Mouse (Mus musculus) heart, adult 2 months (tissue): ENCODE measurements around the gene Tk1. TPM values are rescaled to one million over a fixed set of nuclear protein-coding genes. Genes with fewer than 3 reads are reported as not detected.

Experiments
- DNase-seq, 2 experiments: peaks; one replicate each; pipeline ENCODE4 v3.0.0; 2021
- H3K27ac ChIP-seq: fragments of 200-600 bp; 2 replicates; pipeline ENCODE4 v1.8.1; 2022
- H3K27me3 ChIP-seq: fragments of 200-500 bp; 2 replicates; pipeline ENCODE4 v1.6.1; 2012; ENCODE audit warnings: mild to moderate bottlenecking, low read length, inconsistent platforms, mixed read lengths; ENCODE audit not compliant: control insufficient read depth, insufficient read depth
- H3K36me3 ChIP-seq: fragments of 200-500 bp; 2 replicates; pipeline ENCODE4 v1.6.1; 2012; ENCODE audit warnings: low read length, inconsistent platforms; ENCODE audit not compliant: control insufficient read depth, insufficient read depth
- H3K4me1 ChIP-seq: fragments of 200-500 bp; 2 replicates; pipeline ENCODE4 v1.6.1; 2011; ENCODE audit warnings: low read length; ENCODE audit not compliant: control insufficient read depth, insufficient read depth
- H3K4me3 ChIP-seq: fragments of 200-600 bp; 2 replicates; pipeline ENCODE4 v1.8.1; 2022
- H3K79me2 ChIP-seq: fragments of 200-500 bp; replicated peaks from 2 replicates; pipeline ENCODE4 v1.6.1; 2012; ENCODE audit warnings: mild to moderate bottlenecking, inconsistent platforms, low read length, moderate library complexity, mixed read lengths; ENCODE audit not compliant: control insufficient read depth, insufficient read depth
- H3K9ac ChIP-seq: fragments of 200-500 bp; 2 replicates; pipeline ENCODE4 v1.6.1; 2012; ENCODE audit warnings: low read depth, mild to moderate bottlenecking, control low read depth, inconsistent platforms, low read length, mixed read lengths
- CTCF ChIP-seq: fragments of 200-600 bp; IDR thresholded peaks from 2 replicates; pipeline ENCODE4 v1.8.1; 2022; ENCODE audit warnings: antibody characterized with exemption, mild to moderate bottlenecking, moderate library complexity
- EP300 ChIP-seq: fragments of 200-500 bp; IDR thresholded peaks from 2 replicates; pipeline ENCODE4 v1.6.1; 2011; ENCODE audit warnings: low read depth, low read length, control low read depth; ENCODE audit not compliant: insufficient read depth
- POLR2A ChIP-seq: fragments of 200-500 bp; IDR thresholded peaks from 2 replicates; pipeline ENCODE4 v1.6.1; 2011; ENCODE audit warnings: mild to moderate bottlenecking, low read depth, low read length, control low read depth; ENCODE audit not compliant: insufficient read depth
- WGBS: fragments of 180-500 bp; shearing (Covaris S2); methylation state at CpG from one replicate; pipeline ENCODE4 v1.1.7; 2018; 5-methylcytosine and 5-hydroxymethylcytosine counted together
- intact Hi-C: fragments of 180-260 bp; cut with DNase I; formaldehyde crosslinking; loops from one replicate; pipeline ENCODE4 v1.15.1; 2025
- polyA plus RNA-seq: library from polyadenylated mRNA; depleted of rRNA; stranded (reverse); fragments of >200 nt; gene quantifications from 2 replicates; pipeline ENCODE4 v1.2.3, GENCODE M21; 2012; rRNA removed
- total RNA-seq, 2 experiments: library from RNA; stranded (reverse); gene quantifications; 2 replicates each; pipeline ENCODE4 v1.2.3; 2021

Tk1 gene
- total and polyA plus RNA-seq, 3 experiments = 1.9 to 3.0 (median 2.0) TPM

DNA sequence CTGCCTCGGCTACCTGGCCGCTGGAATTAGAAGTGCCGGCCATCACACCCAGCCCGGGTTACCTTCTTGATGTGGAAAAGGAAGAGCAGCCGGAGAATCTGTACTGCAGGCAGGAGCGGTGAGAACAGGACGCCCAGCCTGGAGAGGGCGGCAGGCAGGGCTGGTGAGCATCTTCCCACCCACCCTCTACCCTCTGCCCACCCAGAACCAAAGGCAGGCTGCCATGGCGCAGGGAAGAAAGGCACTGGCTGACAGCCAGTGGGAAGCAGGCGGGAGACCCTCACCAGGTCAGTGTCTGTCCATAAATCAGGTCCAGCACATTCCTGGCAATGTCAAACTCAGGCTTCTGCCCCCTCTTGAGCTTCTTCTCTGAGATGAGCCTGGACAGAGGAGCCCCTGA is 55.5 kb downstream of the Tk1 start:
- WGBS = 92% methylated on average over 10 of the region's 10 CpGs
- no peak for DNase-seq
- intact Hi-C loops = no loop called here
- Histone ChIP-seq H3K4me1 (no peaks in the 10 kb centered on the region), H3K9ac (no peak overlapping the region), H3K27ac (no peak overlapping the region), H3K36me3 (no peaks in the 10 kb centered on the region), H3K79me2 (no peaks in the 10 kb centered on the region), H3K27me3 (no peaks in the 10 kb centered on the region), H3K4me3 (no peak overlapping the region)
- no peak for TF ChIP-seq POLR2A
- TF ChIP-seq CTCF = no peak
- TF ChIP-seq EP300 = no peak

DNA sequence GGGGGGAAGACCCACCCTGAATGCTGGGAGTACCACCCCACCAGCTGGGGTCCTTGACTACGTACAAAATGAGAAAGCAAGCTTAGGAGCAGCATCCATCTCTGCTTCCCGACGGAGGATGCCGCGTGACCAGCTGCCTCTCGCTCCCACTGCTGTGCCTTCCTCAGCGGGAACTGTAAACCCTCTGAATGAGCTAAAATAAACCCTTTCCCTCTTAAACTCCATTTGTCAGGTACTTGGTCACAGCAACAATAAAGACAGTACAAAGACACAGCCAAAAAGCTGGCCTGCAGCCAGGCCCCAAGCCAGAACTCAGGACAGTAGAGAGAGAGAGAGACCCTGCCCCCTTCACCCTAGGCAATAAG is 56.2 kb downstream of the Tk1 start:
- no peak overlapping the region for H3K27ac ChIP-seq
- no peak overlapping the region for H3K9ac ChIP-seq
- H3K79me2 ChIP-seq = no peaks in the 10 kb centered on the region
- intact Hi-C loops = no loop called here
- no peaks in the 10 kb centered on the region for H3K27me3 ChIP-seq
- no peak overlapping the region for H3K4me3 ChIP-seq
- H3K4me1 ChIP-seq = no peaks in the 10 kb centered on the region
- DNase-seq = no peak
- 90% methylated on average over 7 of the region's 7 CpGs for WGBS
- TF ChIP-seq CTCF = no peak
- no peak for TF ChIP-seq POLR2A
- no peak for TF ChIP-seq EP300
- H3K36me3 ChIP-seq = no peaks in the 10 kb centered on the region

DNA sequence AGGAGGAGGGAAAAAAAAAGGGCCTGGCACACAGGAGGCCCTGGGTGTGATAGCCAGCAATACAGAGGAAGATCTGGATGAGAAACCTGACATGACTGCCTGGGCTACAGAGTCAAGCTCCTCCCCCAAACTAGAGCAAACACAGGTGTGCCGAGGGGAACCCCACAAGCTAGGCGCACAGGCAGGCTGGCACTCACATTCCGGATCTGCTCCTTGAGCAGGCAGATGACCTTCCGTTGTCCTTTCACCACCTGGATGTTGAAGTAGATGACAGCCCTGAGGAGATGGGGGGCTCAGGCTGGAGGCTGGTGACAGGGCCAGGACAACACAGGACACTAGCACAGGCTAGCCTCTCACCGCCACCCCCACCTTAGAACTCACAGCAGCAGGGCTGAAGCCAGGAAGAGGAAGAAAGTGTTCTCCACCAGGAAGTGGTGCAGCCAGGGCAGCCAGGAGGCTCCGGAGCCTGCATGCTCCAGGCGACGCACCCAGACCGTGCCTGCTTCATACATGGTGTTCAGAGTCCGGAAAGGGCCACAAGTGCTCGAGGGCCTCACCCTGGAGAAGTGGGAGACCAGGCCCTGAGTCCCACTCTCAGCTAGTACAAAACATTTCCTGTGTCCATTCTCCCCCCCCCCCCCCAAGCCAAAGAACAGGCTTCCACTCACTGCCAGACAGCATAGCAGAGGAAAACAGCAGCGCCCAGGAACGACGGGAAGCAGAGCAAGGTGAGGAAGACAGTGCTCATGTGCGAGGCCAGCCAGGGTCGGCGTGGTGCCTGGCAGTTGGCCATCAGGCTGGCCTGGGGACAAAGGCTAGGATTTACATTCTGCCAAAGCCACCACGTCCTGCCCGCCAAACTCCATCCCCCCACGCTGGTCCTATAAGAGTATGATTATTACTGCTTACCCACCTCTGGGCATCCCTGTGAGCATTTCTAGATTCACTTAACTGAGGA is 56.9 kb downstream of the Tk1 start:
- Histone ChIP-seq H3K79me2 (no peaks in the 10 kb centered on the region), H3K27me3 (no peaks in the 10 kb centered on the region), H3K4me1 (no peaks in the 10 kb centered on the region), H3K9ac (no peak overlapping the region), H3K27ac (no peak overlapping the region), H3K36me3 (no peaks in the 10 kb centered on the region), H3K4me3 (no peak overlapping the region)
- TF ChIP-seq CTCF (no peak), EP300 (no peak), POLR2A (no peak)
- intact Hi-C loops = no loop called here
- DNase-seq = no peak
- WGBS = 57% methylated on average over 20 of the region's 20 CpGs

DNA sequence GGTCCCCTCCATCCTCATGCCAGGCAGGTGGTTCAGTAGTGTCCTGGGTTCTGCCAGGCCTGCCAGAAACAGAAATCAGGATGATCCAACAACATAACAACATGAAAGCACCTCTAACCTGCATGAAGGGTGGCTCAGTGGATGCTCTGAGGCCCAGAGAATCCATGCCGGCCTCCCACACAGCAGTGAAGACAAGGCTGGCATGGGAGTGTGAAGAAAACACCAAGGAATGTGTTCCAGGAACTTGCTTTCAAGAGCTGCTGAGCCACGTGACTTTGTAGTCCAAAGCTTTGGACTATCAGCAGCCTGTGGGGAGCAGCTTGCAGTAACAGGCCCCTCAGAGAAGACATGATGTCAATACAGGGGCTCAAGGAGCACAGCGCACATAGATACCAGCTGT is 59.6 kb downstream of the Tk1 start:
- H3K4me3 ChIP-seq = no peak overlapping the region
- intact Hi-C loops = no loop called here
- no peaks in the 10 kb centered on the region for H3K36me3 ChIP-seq
- no peaks in the 10 kb centered on the region for H3K4me1 ChIP-seq
- H3K27me3 ChIP-seq = no peaks in the 10 kb centered on the region
- TF ChIP-seq POLR2A (no peak), CTCF (no peak), EP300 (no peak)
- WGBS = 75% methylated on average over 3 of the region's 3 CpGs
- H3K27ac ChIP-seq = no peak overlapping the region
- no peak overlapping the region for H3K9ac ChIP-seq
- no peaks in the 10 kb centered on the region for H3K79me2 ChIP-seq
- DNase-seq = no peak

Other genes starting within 250 kb of the Tk1 start
- gene Tnrc6c, start 171.8 kb downstream of the Tk1 start, total RNA-seq = 10 to 100 TPM; 28.5 to 30.3 TPM
- 17.7 and 27.3 TPM in 2 replicates for gene Tnrc6c, start 171.8 kb downstream of the Tk1 start, polyA plus RNA-seq
- gene Tmc8, start 44.0 kb downstream of the Tk1 start, total RNA-seq = 1 to 10 TPM; 3.3 to 3.7 TPM
- gene Tmc8, start 44.0 kb downstream of the Tk1 start, polyA plus RNA-seq = 6.1 and 9.5 TPM in 2 replicates
- 10 to 100 TPM; 12.6 to 15.7 TPM for gene Tmc6, start 43.9 kb downstream of the Tk1 start, total RNA-seq
- gene Tmc6, start 43.9 kb downstream of the Tk1 start, polyA plus RNA-seq = 18.1 and 23.3 TPM in 2 replicates
- not detected for gene 6030468B19Rik, start 28.4 kb downstream of the Tk1 start, total RNA-seq
- gene 6030468B19Rik, start 28.4 kb downstream of the Tk1 start, polyA plus RNA-seq = 0.16 TPM in 1 of 2 replicates, not detected in the other
- under 1 TPM; 0.44 to 0.48 TPM for gene Gm20708, start 16.4 kb downstream of the Tk1 start, total RNA-seq
- 0.57 and 0.79 TPM in 2 replicates for gene Gm20708, start 16.4 kb downstream of the Tk1 start, polyA plus RNA-seq
- gene Syngr2, start 16.4 kb downstream of the Tk1 start, total RNA-seq = 100 to 1,000 TPM; 109 to 129 TPM
- gene Syngr2, start 16.4 kb downstream of the Tk1 start, polyA plus RNA-seq = 217 and 273 TPM in 2 replicates
- 1 to 10 TPM; 2.5 to 3.2 TPM for gene Afmid, start 168 bp downstream of the Tk1 start, total RNA-seq
- gene Afmid, start 168 bp downstream of the Tk1 start, polyA plus RNA-seq = 11.8 and 14.3 TPM in 2 replicates
- under 1 TPM; 0.18 to 0.80 TPM for gene Birc5, start 23.2 kb upstream of the Tk1 start, total RNA-seq
- 0.35 and 0.79 TPM in 2 replicates for gene Birc5, start 23.2 kb upstream of the Tk1 start, polyA plus RNA-seq
- not detected for gene Tmem235, start 34.7 kb upstream of the Tk1 start, total RNA-seq
- gene Tmem235, start 34.7 kb upstream of the Tk1 start, polyA plus RNA-seq = not detected in 2 replicates
- 1 to 10 TPM; 9.2 to 9.3 TPM for gene Tha1, start 47.4 kb upstream of the Tk1 start, total RNA-seq
- gene Tha1, start 47.4 kb upstream of the Tk1 start, polyA plus RNA-seq = 11.2 and 14.6 TPM in 2 replicates
- 1 to 10 TPM; 2.8 to 4.5 TPM for gene Socs3, start 144.0 kb upstream of the Tk1 start, total RNA-seq
- gene Socs3, start 144.0 kb upstream of the Tk1 start, polyA plus RNA-seq = 3.7 and 4.4 TPM in 2 replicates
- gene Pgs1, start 160.2 kb upstream of the Tk1 start, total RNA-seq = 10 to 100 TPM; 17.9 to 18.1 TPM
- gene Pgs1, start 160.2 kb upstream of the Tk1 start, polyA plus RNA-seq = 21.8 and 26.5 TPM in 2 replicates